Mouse (Mus musculus): ENCODE data around the gene Duoxa2. TPM values are rescaled to one million over a fixed set of nuclear protein-coding genes. Genes with fewer than 3 reads are reported as not detected.
"Not testable (repeated sequence)": the region's sequence is repeated elsewhere in the genome, so short reads cannot be mapped to it uniquely, and the experiment has no call there.

Duoxa2 gene
- polyA plus RNA-seq, 1 experiment from 2014 or later = 0.16 TPM

GRCm38 (mm10) chr2:122324586-122324985 lies 25.9 kb downstream of the Duoxa2 start:
- no peaks in the 10 kb centered on the region for H3K27me3 ChIP-seq (replicated peaks; ENCODE audit: control insufficient read depth, insufficient read depth, low read length)
- no peak for ATAC-seq
- H3K9ac ChIP-seq (ENCODE audit: low read depth, low read length) = no peak overlapping the region
- H3K9me3 ChIP-seq (ENCODE audit: control insufficient read depth, low read length) = no peaks in the 10 kb centered on the region
- H3K4me1 ChIP-seq (ENCODE audit: control insufficient read depth, insufficient read depth, low read length) = no peaks in the 10 kb centered on the region
- WGBS = 75% methylated on average over 3 of the region's 3 CpGs
- H3K4me2 ChIP-seq (ENCODE audit: low read depth, low read length) = no peak overlapping the region
- H3K36me3 ChIP-seq (ENCODE audit: control insufficient read depth, insufficient read depth, low read length) = no peaks in the 10 kb centered on the region
- H3K4me3 ChIP-seq (ENCODE audit: low read length) = no peak overlapping the region
- H3K27ac ChIP-seq (ENCODE audit: low read length) = no peak overlapping the region

DNA sequence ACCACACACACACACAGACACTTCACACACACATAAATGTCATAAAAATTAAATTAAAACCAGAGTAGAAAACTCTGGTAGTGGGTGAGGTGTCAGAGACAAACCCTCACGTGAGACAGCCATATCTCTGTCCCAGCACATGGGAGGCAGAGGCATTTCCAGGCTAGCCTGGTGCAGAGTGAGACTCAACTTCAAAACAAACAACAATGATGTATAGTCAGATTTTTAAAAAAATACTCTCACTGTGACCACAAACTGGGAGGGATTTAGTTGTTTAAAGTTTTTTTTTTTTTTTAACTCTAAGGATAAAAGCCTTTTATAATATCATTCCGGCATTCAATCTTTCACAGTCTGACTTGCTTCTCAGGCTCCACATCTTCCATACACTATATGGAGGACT lies 26.7 kb downstream of the Duoxa2 start:
- ATAC-seq = no peak

DNA sequence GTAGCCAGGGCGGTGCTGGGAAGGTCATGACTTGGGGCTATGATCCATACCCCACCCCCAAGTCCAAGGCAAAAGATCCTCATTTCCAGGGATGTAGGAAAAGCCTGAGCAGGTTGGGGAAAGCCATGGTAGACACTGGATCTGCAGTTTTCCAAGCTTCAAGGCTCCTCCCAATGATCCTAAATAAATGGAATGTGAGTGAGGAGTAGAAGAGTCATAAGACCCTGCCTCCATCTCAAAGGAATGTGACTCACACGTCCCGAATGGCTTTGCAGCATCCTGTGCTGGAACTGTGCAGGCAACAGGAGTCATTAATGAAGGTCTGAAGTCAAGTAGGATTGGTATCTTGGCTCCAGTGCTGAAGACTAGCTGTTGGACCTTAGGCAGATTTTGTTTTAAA lies 29.3 kb downstream of the Duoxa2 start:
- 52% methylated on average over 3 of the region's 3 CpGs for WGBS
- Histone ChIP-seq H3K4me3 (ENCODE audit: low read length) (no peak overlapping the region), H3K27me3 (replicated peaks; ENCODE audit: control insufficient read depth, insufficient read depth, low read length) (no peaks in the 10 kb centered on the region), H3K36me3 (ENCODE audit: control insufficient read depth, insufficient read depth, low read length) (no peaks in the 10 kb centered on the region), H3K9ac (ENCODE audit: low read depth, low read length) (no peak overlapping the region), H3K4me1 (ENCODE audit: control insufficient read depth, insufficient read depth, low read length) (no peaks in the 10 kb centered on the region), H3K27ac (ENCODE audit: low read length) (no peak overlapping the region), H3K4me2 (ENCODE audit: low read depth, low read length) (no peak overlapping the region), H3K9me3 (ENCODE audit: control insufficient read depth, low read length) (no peaks in the 10 kb centered on the region)
- no peak for ATAC-seq

More for the DNA sequence above, 26.7 kb downstream of the Duoxa2 start:
- Histone ChIP-seq H3K4me3 (ENCODE audit: low read length) (no peak overlapping the region), H3K4me2 (ENCODE audit: low read depth, low read length) (no peak overlapping the region), H3K4me1 (ENCODE audit: control insufficient read depth, insufficient read depth, low read length) (no peaks in the 10 kb centered on the region), H3K9ac (ENCODE audit: low read depth, low read length) (no peak overlapping the region), H3K27me3 (replicated peaks; ENCODE audit: control insufficient read depth, insufficient read depth, low read length) (no peaks in the 10 kb centered on the region), H3K36me3 (ENCODE audit: control insufficient read depth, insufficient read depth, low read length) (no peaks in the 10 kb centered on the region), H3K27ac (ENCODE audit: low read length) (no peak overlapping the region), H3K9me3 (ENCODE audit: control insufficient read depth, low read length) (no peaks in the 10 kb centered on the region)
- 70% methylated on average over 2 of the region's 2 CpGs for WGBS

GRCm38 (mm10) chr2:122330317-122330716 lies 31.6 kb downstream of the Duoxa2 start:
- H3K36me3 ChIP-seq (ENCODE audit: control insufficient read depth, insufficient read depth, low read length); ATAC-seq; H3K4me3 ChIP-seq (ENCODE audit: low read length); H3K27me3 ChIP-seq (replicated peaks; ENCODE audit: control insufficient read depth, insufficient read depth, low read length); H3K27ac ChIP-seq (ENCODE audit: low read length); H3K9ac ChIP-seq (ENCODE audit: low read depth, low read length); H3K4me1 ChIP-seq (ENCODE audit: control insufficient read depth, insufficient read depth, low read length); H3K9me3 ChIP-seq (ENCODE audit: control insufficient read depth, low read length); H3K4me2 ChIP-seq (ENCODE audit: low read depth, low read length): not testable (repeated sequence)
- 94% methylated on average over 4 of the region's 6 CpGs for WGBS

DNA sequence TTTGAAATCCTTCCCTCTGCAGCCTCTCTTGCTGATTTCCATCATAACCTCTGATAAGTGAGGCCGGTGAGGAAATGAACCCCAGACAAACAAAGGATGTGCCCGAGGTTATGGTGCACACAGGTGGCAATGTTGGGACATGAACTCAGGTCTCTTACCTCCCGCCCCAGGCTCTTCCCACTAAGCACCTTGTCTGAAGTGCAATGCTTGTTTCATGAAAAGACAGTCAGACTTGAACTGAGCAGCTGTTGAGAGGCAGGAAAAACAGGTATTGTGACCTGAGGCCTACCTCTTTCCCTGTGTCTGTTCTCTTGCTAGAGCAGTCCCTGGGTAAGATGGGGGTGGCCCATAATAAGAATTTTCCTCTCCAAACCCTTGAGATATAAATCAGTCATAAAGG lies 33.5 kb downstream of the Duoxa2 start:
- 71% methylated on average over 3 of the region's 3 CpGs for WGBS
- no peaks in the 10 kb centered on the region for H3K9me3 ChIP-seq (ENCODE audit: control insufficient read depth, low read length)
- H3K4me3 ChIP-seq (ENCODE audit: low read length) = no peak overlapping the region
- H3K27ac ChIP-seq (ENCODE audit: low read length) = no peak overlapping the region
- no peak overlapping the region for H3K9ac ChIP-seq (ENCODE audit: low read depth, low read length)
- no peaks in the 10 kb centered on the region for H3K4me1 ChIP-seq (ENCODE audit: control insufficient read depth, insufficient read depth, low read length)
- no peaks in the 10 kb centered on the region for H3K36me3 ChIP-seq (ENCODE audit: control insufficient read depth, insufficient read depth, low read length)
- no peak for ATAC-seq
- H3K4me2 ChIP-seq (ENCODE audit: low read depth, low read length) = no peak overlapping the region
- no peaks in the 10 kb centered on the region for H3K27me3 ChIP-seq (replicated peaks; ENCODE audit: control insufficient read depth, insufficient read depth, low read length)

DNA sequence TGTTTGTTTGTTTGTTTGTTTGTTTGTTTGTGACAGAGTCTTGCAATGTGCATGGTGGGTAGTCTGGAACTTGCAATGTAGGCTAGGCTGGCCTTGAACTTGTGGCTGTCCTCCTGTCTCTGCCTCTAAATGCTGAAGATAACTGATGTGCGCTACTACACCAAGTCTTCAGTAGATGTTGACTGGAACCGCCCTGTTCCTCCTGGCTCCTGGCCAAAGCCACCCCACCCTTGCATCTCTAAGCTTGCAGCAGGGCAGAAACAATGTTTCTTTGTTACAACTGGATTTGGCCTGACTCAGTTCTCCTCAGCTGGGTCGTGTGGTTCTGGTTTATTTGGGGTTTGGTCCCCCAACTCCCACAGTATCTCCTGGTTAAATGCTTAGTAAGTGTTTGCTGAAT lies 35.5 kb downstream of the Duoxa2 start:
- H3K9me3 ChIP-seq (ENCODE audit: control insufficient read depth, low read length) = no peaks in the 10 kb centered on the region
- no peaks in the 10 kb centered on the region for H3K27me3 ChIP-seq (replicated peaks; ENCODE audit: control insufficient read depth, insufficient read depth, low read length)
- no peak overlapping the region for H3K9ac ChIP-seq (ENCODE audit: low read depth, low read length)
- no peaks in the 10 kb centered on the region for H3K36me3 ChIP-seq (ENCODE audit: control insufficient read depth, insufficient read depth, low read length)
- no peaks in the 10 kb centered on the region for H3K4me1 ChIP-seq (ENCODE audit: control insufficient read depth, insufficient read depth, low read length)
- no peak; the same call in 1 of the 2 replicates for ATAC-seq
- H3K4me3 ChIP-seq (ENCODE audit: low read length) = no peak overlapping the region
- H3K4me2 ChIP-seq (ENCODE audit: low read depth, low read length) = no peak overlapping the region
- WGBS = 53% methylated on average over 3 of the region's 3 CpGs
- H3K27ac ChIP-seq (ENCODE audit: low read length) = no peak overlapping the region

GRCm38 (mm10) chr2:122337291-122337690 lies 38.6 kb downstream of the Duoxa2 start:
- H3K9ac ChIP-seq (ENCODE audit: low read depth, low read length) = no peak overlapping the region
- H3K4me3 ChIP-seq (ENCODE audit: low read length) = no peak overlapping the region
- H3K27me3 ChIP-seq (replicated peaks; ENCODE audit: control insufficient read depth, insufficient read depth, low read length) = no peaks in the 10 kb centered on the region
- no peak overlapping the region for H3K4me2 ChIP-seq (ENCODE audit: low read depth, low read length)
- no peaks in the 10 kb centered on the region for H3K9me3 ChIP-seq (ENCODE audit: control insufficient read depth, low read length)
- no peak overlapping the region for H3K27ac ChIP-seq (ENCODE audit: low read length)
- H3K36me3 ChIP-seq (ENCODE audit: control insufficient read depth, insufficient read depth, low read length) = no peaks in the 10 kb centered on the region
- 69% methylated on average over 21 of the region's 21 CpGs for WGBS
- no peaks in the 10 kb centered on the region for H3K4me1 ChIP-seq (ENCODE audit: control insufficient read depth, insufficient read depth, low read length)
- ATAC-seq = no peak

- 75% methylated on average over 6 of the region's 6 CpGs for WGBS
- Histone ChIP-seq H3K36me3 (ENCODE audit: control insufficient read depth, insufficient read depth, low read length) (no peaks in the 10 kb centered on the region), H3K4me1 (ENCODE audit: control insufficient read depth, insufficient read depth, low read length) (peaks cover 11% of the 10 kb centered on the region), H3K4me2 (ENCODE audit: low read depth, low read length) (no peak overlapping the region), H3K4me3 (ENCODE audit: low read length) (no peak overlapping the region), H3K27me3 (replicated peaks; ENCODE audit: control insufficient read depth, insufficient read depth, low read length) (no peaks in the 10 kb centered on the region), H3K27ac (ENCODE audit: low read length) (no peak overlapping the region), H3K9me3 (ENCODE audit: control insufficient read depth, low read length) (no peaks in the 10 kb centered on the region), H3K9ac (ENCODE audit: low read depth, low read length) (no peak overlapping the region)
- ATAC-seq = no peak
These were observed 46.6 kb downstream of the Duoxa2 start for GRCm38 (mm10) chr2:122345106-122345893.

GRCm38 (mm10) chr2:122346164-122346563 lies 47.5 kb downstream of the Duoxa2 start:
- 90% methylated on average over 6 of the region's 6 CpGs for WGBS
- H3K27me3 ChIP-seq (replicated peaks; ENCODE audit: control insufficient read depth, insufficient read depth, low read length); H3K36me3 ChIP-seq (ENCODE audit: control insufficient read depth, insufficient read depth, low read length); ATAC-seq; H3K9me3 ChIP-seq (ENCODE audit: control insufficient read depth, low read length); H3K9ac ChIP-seq (ENCODE audit: low read depth, low read length); H3K27ac ChIP-seq (ENCODE audit: low read length); H3K4me2 ChIP-seq (ENCODE audit: low read depth, low read length); H3K4me3 ChIP-seq (ENCODE audit: low read length): not testable (repeated sequence)
- peaks cover 11% of the 10 kb centered on the region for H3K4me1 ChIP-seq (ENCODE audit: control insufficient read depth, insufficient read depth, low read length)

GRCm38 (mm10) chr2:122347257-122347656 lies 48.6 kb downstream of the Duoxa2 start:
- no peaks in the 10 kb centered on the region for H3K36me3 ChIP-seq (ENCODE audit: control insufficient read depth, insufficient read depth, low read length)
- H3K9me3 ChIP-seq (ENCODE audit: control insufficient read depth, low read length) = no peaks in the 10 kb centered on the region
- no peak overlapping the region for H3K4me3 ChIP-seq (ENCODE audit: low read length)
- H3K4me2 ChIP-seq (ENCODE audit: low read depth, low read length) = no peak overlapping the region
- H3K27me3 ChIP-seq (replicated peaks; ENCODE audit: control insufficient read depth, insufficient read depth, low read length) = no peaks in the 10 kb centered on the region
- 92% methylated on average over 3 of the region's 3 CpGs for WGBS
- no peak overlapping the region for H3K9ac ChIP-seq (ENCODE audit: low read depth, low read length)
- no peak overlapping the region for H3K27ac ChIP-seq (ENCODE audit: low read length)
- ATAC-seq = no peak
- H3K4me1 ChIP-seq (ENCODE audit: control insufficient read depth, insufficient read depth, low read length) = peaks cover 11% of the 10 kb centered on the region

Measured in intestine, embryonic 16.5 days (tissue).